Mouse (Mus musculus) liver, postnatal 0 days (tissue): ENCODE measurements at regions not wholly inside any gene's neighbourhood (a gene's known extent, or its start where the extent isn't known, plus 50 kb on each side); places are given as distances from the start of the nearest gene placed in this dataset.

Source experiments
- CTCF ChIP-seq: sonication (generic); IDR thresholded peaks from 2 replicates; pipeline ENCODE4 v1.5.1; 2016; ENCODE audit warnings: antibody characterized with exemption, low read depth
- EP300 ChIP-seq: IDR thresholded peaks from 2 replicates; pipeline ENCODE4 v1.6.1; 2016; ENCODE audit warnings: antibody characterized with exemption, low read depth, mild to moderate bottlenecking

DNA sequence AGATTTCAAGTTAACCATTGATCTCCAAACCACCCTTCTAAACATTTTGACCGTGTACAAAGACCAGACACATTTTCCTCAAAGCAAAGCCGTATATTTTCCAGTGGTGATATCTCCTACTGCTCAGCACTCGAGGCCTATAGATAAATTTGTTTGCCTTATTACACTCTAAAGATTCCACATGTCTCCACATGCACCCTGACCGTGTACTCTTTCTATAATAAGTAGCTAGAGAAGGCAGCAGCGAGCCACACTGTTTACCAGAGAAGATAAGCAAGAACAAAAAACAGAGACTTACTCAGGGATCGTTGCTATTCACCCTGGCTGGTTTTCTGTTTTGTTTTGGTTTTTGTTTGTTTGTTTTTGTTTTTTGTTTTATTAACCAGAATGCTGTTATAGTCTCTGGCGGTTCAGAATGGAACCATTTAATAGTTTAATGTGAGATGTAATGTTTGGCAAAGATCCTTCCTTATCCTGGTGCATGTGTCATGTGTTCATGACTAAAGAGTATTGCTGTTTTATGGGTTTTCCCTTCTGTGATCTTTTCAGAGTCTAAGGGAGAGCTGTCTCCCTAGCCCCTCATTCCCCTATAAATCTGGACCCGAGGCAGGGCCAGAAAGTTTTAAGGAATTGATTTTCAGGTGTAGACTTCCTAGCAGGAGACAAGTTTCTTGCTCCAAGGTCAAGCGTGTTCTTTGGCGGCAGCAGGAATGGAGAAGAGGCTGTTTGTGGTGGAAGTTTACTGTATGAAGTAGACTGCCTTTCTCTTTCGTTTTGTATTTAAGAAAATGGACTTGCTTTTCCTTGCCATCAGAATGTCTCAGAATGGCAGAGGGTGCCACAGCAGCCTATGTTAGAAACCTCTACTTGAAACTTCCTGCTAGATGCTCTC is 73.4 kb downstream of the Btg1 start:
- TF ChIP-seq EP300 (no peak), CTCF (no peak)
